Mouse (Mus musculus) lung, embryonic 14.5 days (tissue): ENCODE measurements around the gene Rnf169. TPM values are rescaled to one million over a fixed set of nuclear protein-coding genes. Genes with fewer than 3 reads are reported as not detected.
A peak's percentile ranks its signal among the peaks of the same experiment; 100 is the strongest.
"Not testable (repeated sequence)": the region's sequence is repeated elsewhere in the genome, so short reads cannot be mapped to it uniquely, and the experiment has no call there.

Experiments
- ATAC-seq: fragments of 200-750 bp; cut with Nextera tagmentation; 2 replicates; pipeline ENCODE4 v1.8.0; 2017; ENCODE audit warnings: mild to moderate bottlenecking, moderate TSS enrichment, moderate library complexity; ENCODE audit not compliant: insufficient read depth
- DNase-seq: peaks from one replicate; pipeline ENCODE4 v3.0.0-alpha.2; 2015
- H3K27ac ChIP-seq: fragments of 300-500 bp; sonication (generic); 2 replicates; pipeline ENCODE4 v1.5.1; 2014; ENCODE audit warnings: low read depth, mild to moderate bottlenecking, moderate library complexity
- H3K27me3 ChIP-seq: fragments of 300-500 bp; sonication (generic); 2 replicates; pipeline ENCODE4 v1.6.1; 2014; ENCODE audit warnings: low read length, control low read depth; ENCODE audit not compliant: insufficient read depth
- H3K36me3 ChIP-seq: fragments of 300-500 bp; sonication (generic); 2 replicates; pipeline ENCODE4 v1.6.1; 2014; ENCODE audit warnings: control low read depth; ENCODE audit not compliant: insufficient read depth
- H3K4me1 ChIP-seq: fragments of 300-500 bp; sonication (generic); 2 replicates; pipeline ENCODE4 v1.6.1; 2014; ENCODE audit warnings: antibody characterized with exemption, control low read depth; ENCODE audit not compliant: insufficient read depth
- H3K4me2 ChIP-seq: fragments of 300-500 bp; sonication (generic); 2 replicates; pipeline ENCODE4 v1.6.1; 2014; ENCODE audit warnings: mild to moderate bottlenecking
- H3K4me3 ChIP-seq: fragments of 300-500 bp; sonication (generic); 2 replicates; pipeline ENCODE4 v1.5.1; 2014; ENCODE audit warnings: low read depth, low read length
- H3K9ac ChIP-seq: fragments of 300-500 bp; sonication (generic); 2 replicates; pipeline ENCODE4 v1.6.1; 2014
- H3K9me3 ChIP-seq: fragments of 300-500 bp; sonication (generic); 2 replicates; pipeline ENCODE4 v1.6.1; 2016; ENCODE audit warnings: low read depth, low read length, control low read depth
- CTCF ChIP-seq: IDR thresholded peaks from 2 replicates; pipeline ENCODE4 v1.5.1; 2016; ENCODE audit warnings: antibody characterized with exemption, low read depth
- WGBS: fragments of 180-500 bp; shearing (Covaris S2); extraction: QIAGEN DNeasy Blood & Tissue Kit; methylation state at CpG from one replicate; pipeline ENCODE4 v1.1.7; 2014; 5-methylcytosine and 5-hydroxymethylcytosine counted together
- polyA plus RNA-seq: library from polyadenylated mRNA; unstranded; fragments of >200 nt; fragmentation: Nextera tagmentation; extraction: Ambion mirVana; gene quantifications from 2 replicates; pipeline ENCODE4 v1.2.1, GENCODE M21; 2014

The Rnf169 gene
- polyA plus RNA-seq, 1 experiment from 2014 or later: 7.8 TPM

GRCm38 (mm10) chr7:99957226-99957965 is 22.9 kb downstream of the Rnf169 start:
- 85% methylated on average over 12 of the region's 12 CpGs for WGBS
- no peak overlapping the region for H3K4me2 ChIP-seq
- ATAC-seq: no peak
- H3K4me1 ChIP-seq: no peaks in the 10 kb centered on the region
- no peaks in the 10 kb centered on the region for H3K27me3 ChIP-seq
- no peak overlapping the region for H3K27ac ChIP-seq
- TF ChIP-seq CTCF: no peak
- no peak overlapping the region for H3K4me3 ChIP-seq
- H3K36me3 ChIP-seq: no peaks in the 10 kb centered on the region
- no peak for DNase-seq
- no peaks in the 10 kb centered on the region for H3K9me3 ChIP-seq
- H3K9ac ChIP-seq: no peak overlapping the region

GRCm38 (mm10) chr7:99956095-99956494 is 24.2 kb downstream of the Rnf169 start:
- Histone ChIP-seq H3K4me1 (no peaks in the 10 kb centered on the region), H3K4me3 (no peak overlapping the region), H3K9me3 (no peaks in the 10 kb centered on the region), H3K36me3 (peaks cover 7% of the 10 kb centered on the region; the same call in 1 of the 2 replicates), H3K27me3 (no peaks in the 10 kb centered on the region), H3K9ac (no peak overlapping the region), H3K27ac (no peak overlapping the region), H3K4me2 (no peak overlapping the region)
- no peak for TF ChIP-seq CTCF
- ATAC-seq: no peak
- DNase-seq: no peak
- WGBS: 96% methylated on average over 7 of the region's 7 CpGs

- no peak for TF ChIP-seq CTCF
- Histone ChIP-seq H3K4me3 (no peak overlapping the region), H3K4me1 (no peaks in the 10 kb centered on the region), H3K27me3 (no peaks in the 10 kb centered on the region), H3K27ac (no peak overlapping the region), H3K9ac (no peak overlapping the region), H3K4me2 (no peak overlapping the region), H3K9me3 (no peaks in the 10 kb centered on the region), H3K36me3 (peaks cover 15% of the 10 kb centered on the region; the same call in 1 of the 2 replicates)
- DNase-seq (no peak), ATAC-seq (no peak)
- 88% methylated on average over 8 of the region's 8 CpGs for WGBS
These were observed 26.0 kb downstream of the Rnf169 start for GRCm38 (mm10) chr7:99954212-99954611.

- no peak overlapping the region for H3K4me2 ChIP-seq
- H3K9me3 ChIP-seq: no peaks in the 10 kb centered on the region
- ATAC-seq (no peak), DNase-seq (peak; percentile 20)
- H3K27me3 ChIP-seq: no peaks in the 10 kb centered on the region
- H3K27ac ChIP-seq: no peak overlapping the region
- no peak overlapping the region for H3K4me3 ChIP-seq
- 78% methylated on average over 6 of the region's 6 CpGs for WGBS
- no peak overlapping the region for H3K9ac ChIP-seq
- peaks cover 17% of the 10 kb centered on the region; the same call in 1 of the 2 replicates for H3K36me3 ChIP-seq
- TF ChIP-seq CTCF: no peak
- no peaks in the 10 kb centered on the region for H3K4me1 ChIP-seq
These were observed 26.7 kb downstream of the Rnf169 start for GRCm38 (mm10) chr7:99953442-99954098.

- H3K4me1 ChIP-seq: no peaks in the 10 kb centered on the region
- no peak overlapping the region for H3K9ac ChIP-seq
- H3K36me3 ChIP-seq: peaks cover 65% of the 10 kb centered on the region
- ATAC-seq (no peak; the same call in 1 of the 2 replicates), DNase-seq (peak; percentile 44)
- WGBS: 89% methylated on average over 9 of the region's 9 CpGs
- H3K4me3 ChIP-seq: no peak overlapping the region
- H3K9me3 ChIP-seq: no peaks in the 10 kb centered on the region
- H3K27ac ChIP-seq: no peak overlapping the region
- H3K27me3 ChIP-seq: no peaks in the 10 kb centered on the region
- no peak for TF ChIP-seq CTCF
- no peak overlapping the region for H3K4me2 ChIP-seq
These were observed 32.9 kb downstream of the Rnf169 start for GRCm38 (mm10) chr7:99947329-99947728.

- Histone ChIP-seq H3K27me3 (no peaks in the 10 kb centered on the region), H3K9ac (no peak overlapping the region), H3K9me3 (no peaks in the 10 kb centered on the region), H3K4me3 (no peak overlapping the region), H3K4me1 (no peaks in the 10 kb centered on the region), H3K36me3 (peaks cover 64% of the 10 kb centered on the region), H3K27ac (no peak overlapping the region), H3K4me2 (no peak overlapping the region)
- peak; percentile 5 for DNase-seq
- WGBS: 80% methylated on average over 4 of the region's 4 CpGs
- no peak for ATAC-seq
- no peak for TF ChIP-seq CTCF
These were observed 33.9 kb downstream of the Rnf169 start for GRCm38 (mm10) chr7:99946356-99946755.

- no peak overlapping the region for H3K4me3 ChIP-seq
- no peak for DNase-seq
- peaks cover 66% of the 10 kb centered on the region for H3K36me3 ChIP-seq
These were observed 34.3 kb downstream of the Rnf169 start for GRCm38 (mm10) chr7:99945939-99946338.

GRCm38 (mm10) chr7:99945012-99945411 is 35.2 kb downstream of the Rnf169 start:
- not testable (repeated sequence) for DNase-seq, H3K9ac ChIP-seq, ATAC-seq, H3K27ac ChIP-seq, H3K4me2 ChIP-seq, H3K4me1 ChIP-seq, H3K4me3 ChIP-seq, H3K9me3 ChIP-seq, H3K27me3 ChIP-seq
- WGBS: 93% methylated on average over 22 of the region's 22 CpGs
- peaks cover 75% of the 10 kb centered on the region for H3K36me3 ChIP-seq

More at GRCm38 (mm10) chr7:99945939-99946338, 34.3 kb downstream of the Rnf169 start:
- Histone ChIP-seq H3K4me1 (no peaks in the 10 kb centered on the region), H3K4me2 (no peak overlapping the region), H3K9me3 (no peaks in the 10 kb centered on the region), H3K27me3 (no peaks in the 10 kb centered on the region), H3K9ac (no peak overlapping the region), H3K27ac (no peak overlapping the region)
- WGBS: 97% methylated on average over 3 of the region's 3 CpGs
- no peak for TF ChIP-seq CTCF
- ATAC-seq: no peak
